Mouse (Mus musculus): ENCODE measurements around the gene Gtf2h2. TPM values are rescaled to one million over a fixed set of nuclear protein-coding genes. Genes with fewer than 3 reads are reported as not detected.
A peak's percentile ranks its signal among the peaks of the same experiment; 100 is the strongest.
"Not testable (repeated sequence)": the region's sequence is repeated elsewhere in the genome, so short reads cannot be mapped to it uniquely, and the experiment has no call there.

The Gtf2h2 gene
- polyA plus RNA-seq, 1 experiment: 39.2 TPM

GRCm38 (mm10) chr13:100511860-100512364, 19.5 kb upstream of the Gtf2h2 start:
- Histone ChIP-seq H3K4me3 (ENCODE audit: insufficient read depth, low read depth, low read length) (no peak overlapping the region), H3K36me3 (ENCODE audit: control insufficient read depth, insufficient read depth, low read length) (no peaks in the 10 kb centered on the region), H3K27me3 (replicated peaks; ENCODE audit: control insufficient read depth, insufficient read depth, low read length) (no peaks in the 10 kb centered on the region), H3K27ac (ENCODE audit: insufficient read depth, low read depth, low read length) (no peak overlapping the region), H3K4me1 (ENCODE audit: control insufficient read depth, insufficient read depth, low read length) (peaks cover 3% of the 10 kb centered on the region; the same call in 1 of the 2 replicates)
- WGBS: 68% methylated on average over 4 of the region's 4 CpGs
- DNase-seq: no peak
- TF ChIP-seq POLR2A (IDR thresholded peaks at IDR 0.05; ENCODE audit: low read depth, low read length): no peak
- no peak for TF ChIP-seq CTCF (conservative IDR thresholded peaks at IDR 0.05; ENCODE audit: insufficient read depth, insufficient read length, low read depth, low read length)

GRCm38 (mm10) chr13:100511146-100511859, 18.9 kb upstream of the Gtf2h2 start:
- no peak overlapping the region for H3K4me3 ChIP-seq (ENCODE audit: insufficient read depth, low read depth, low read length)
- H3K4me1 ChIP-seq (ENCODE audit: control insufficient read depth, insufficient read depth, low read length): peaks cover 3% of the 10 kb centered on the region; the same call in 1 of the 2 replicates
- no peaks in the 10 kb centered on the region for H3K27me3 ChIP-seq (replicated peaks; ENCODE audit: control insufficient read depth, insufficient read depth, low read length)
- 58% methylated on average over 7 of the region's 7 CpGs for WGBS
- DNase-seq: no peak
- TF ChIP-seq POLR2A (IDR thresholded peaks at IDR 0.05; ENCODE audit: low read depth, low read length) (no peak), CTCF (conservative IDR thresholded peaks at IDR 0.05; ENCODE audit: insufficient read depth, insufficient read length, low read depth, low read length) (no peak)
- H3K27ac ChIP-seq (ENCODE audit: insufficient read depth, low read depth, low read length): no peak overlapping the region; the same call in 1 of the 2 replicates
- H3K36me3 ChIP-seq (ENCODE audit: control insufficient read depth, insufficient read depth, low read length): no peaks in the 10 kb centered on the region

GRCm38 (mm10) chr13:100499625-100500024, 7.2 kb upstream of the Gtf2h2 start:
- not testable (repeated sequence) for H3K36me3 ChIP-seq (ENCODE audit: control insufficient read depth, insufficient read depth, low read length); DNase-seq; H3K27ac ChIP-seq (ENCODE audit: insufficient read depth, low read depth, low read length); H3K4me1 ChIP-seq (ENCODE audit: control insufficient read depth, insufficient read depth, low read length); H3K4me3 ChIP-seq (ENCODE audit: insufficient read depth, low read depth, low read length); H3K27me3 ChIP-seq (replicated peaks; ENCODE audit: control insufficient read depth, insufficient read depth, low read length)

DNA sequence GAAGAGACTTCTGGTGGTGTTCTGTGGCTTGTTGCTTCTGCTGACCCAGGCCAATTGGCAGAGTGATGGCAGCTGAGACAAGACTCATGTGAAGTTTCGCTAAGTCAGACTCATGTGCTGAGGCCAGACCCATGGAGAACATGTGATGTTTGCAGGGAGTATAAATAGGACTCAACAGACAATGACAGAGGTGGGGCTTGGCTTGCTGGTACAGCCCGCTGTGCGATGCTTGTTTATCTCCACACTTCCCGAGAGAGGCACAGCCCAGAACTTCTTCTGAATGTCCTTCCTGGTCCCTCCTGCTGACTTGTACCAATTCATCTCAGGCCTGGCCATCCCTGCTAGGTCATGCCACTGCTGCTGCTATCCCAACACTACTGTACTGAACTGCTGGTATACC, 3.0 kb upstream of the Gtf2h2 start:
- 85% methylated on average over 4 of the region's 4 CpGs for WGBS
- H3K4me3 ChIP-seq (ENCODE audit: insufficient read depth, low read depth, low read length): no peak overlapping the region
- H3K27me3 ChIP-seq (replicated peaks; ENCODE audit: control insufficient read depth, insufficient read depth, low read length): no peaks in the 10 kb centered on the region
- H3K36me3 ChIP-seq (ENCODE audit: control insufficient read depth, insufficient read depth, low read length): no peaks in the 10 kb centered on the region
- no peak for DNase-seq
- no peak overlapping the region for H3K27ac ChIP-seq (ENCODE audit: insufficient read depth, low read depth, low read length)
- peaks cover 2% of the 10 kb centered on the region; the same call in 1 of the 2 replicates for H3K4me1 ChIP-seq (ENCODE audit: control insufficient read depth, insufficient read depth, low read length)
- TF ChIP-seq POLR2A (IDR thresholded peaks at IDR 0.05; ENCODE audit: low read depth, low read length) (no peak), CTCF (conservative IDR thresholded peaks at IDR 0.05; ENCODE audit: insufficient read depth, insufficient read length, low read depth, low read length) (no peak)

GRCm38 (mm10) chr13:100494370-100494769, 2.0 kb upstream of the Gtf2h2 start:
- H3K27me3 ChIP-seq (replicated peaks; ENCODE audit: control insufficient read depth, insufficient read depth, low read length); H3K36me3 ChIP-seq (ENCODE audit: control insufficient read depth, insufficient read depth, low read length); H3K4me3 ChIP-seq (ENCODE audit: insufficient read depth, low read depth, low read length); DNase-seq; H3K4me1 ChIP-seq (ENCODE audit: control insufficient read depth, insufficient read depth, low read length); H3K27ac ChIP-seq (ENCODE audit: insufficient read depth, low read depth, low read length): not testable (repeated sequence)
- TF ChIP-seq CTCF (conservative IDR thresholded peaks at IDR 0.05; ENCODE audit: insufficient read depth, insufficient read length, low read depth, low read length): 0 out of 2 replicates have a peak, but pooled peaks have one; percentile 27
- WGBS: 72% methylated on average over 8 of the region's 8 CpGs

DNA sequence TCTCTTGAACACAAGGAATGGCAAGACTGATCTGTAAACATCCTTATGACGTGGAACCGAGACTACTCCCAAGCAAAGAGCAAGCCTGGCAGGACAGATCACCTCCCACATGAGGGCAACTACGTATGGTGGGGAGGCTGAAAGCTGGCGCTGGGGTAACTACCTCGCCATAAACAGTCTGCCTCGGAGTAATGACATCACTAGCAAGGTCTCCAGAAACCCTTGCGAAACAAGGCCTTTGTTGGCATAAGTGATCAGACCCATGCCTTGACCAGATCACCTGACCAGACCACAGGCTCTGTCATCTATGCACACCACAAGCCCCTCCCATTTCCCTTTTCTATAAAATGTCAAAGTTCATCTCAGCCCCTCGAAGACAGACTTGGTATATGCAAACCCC, 934 bp upstream of the Gtf2h2 start:
- 59% methylated on average over 8 of the region's 8 CpGs for WGBS
- H3K4me1 ChIP-seq (ENCODE audit: control insufficient read depth, insufficient read depth, low read length): peaks cover 2% of the 10 kb centered on the region; the same call in 1 of the 2 replicates
- H3K4me3 ChIP-seq (ENCODE audit: insufficient read depth, low read depth, low read length): no peak overlapping the region
- H3K27ac ChIP-seq (ENCODE audit: insufficient read depth, low read depth, low read length): no peak overlapping the region
- no peaks in the 10 kb centered on the region for H3K27me3 ChIP-seq (replicated peaks; ENCODE audit: control insufficient read depth, insufficient read depth, low read length)
- no peaks in the 10 kb centered on the region; the same call in 1 of the 2 replicates for H3K36me3 ChIP-seq (ENCODE audit: control insufficient read depth, insufficient read depth, low read length)
- DNase-seq: no peak
- TF ChIP-seq POLR2A (IDR thresholded peaks at IDR 0.05; ENCODE audit: low read depth, low read length) (no peak), CTCF (conservative IDR thresholded peaks at IDR 0.05; ENCODE audit: insufficient read depth, insufficient read length, low read depth, low read length) (no peak)

- TF ChIP-seq POLR2A (IDR thresholded peaks at IDR 0.05; ENCODE audit: low read depth, low read length) (no peak), CTCF (conservative IDR thresholded peaks at IDR 0.05; ENCODE audit: insufficient read depth, insufficient read length, low read depth, low read length) (no peak)
- Histone ChIP-seq H3K4me1 (ENCODE audit: control insufficient read depth, insufficient read depth, low read length) (peaks cover 2% of the 10 kb centered on the region; the same call in 1 of the 2 replicates), H3K4me3 (ENCODE audit: insufficient read depth, low read depth, low read length) (peak overlapping the region; percentile 99), H3K36me3 (ENCODE audit: control insufficient read depth, insufficient read depth, low read length) (no peaks in the 10 kb centered on the region; the same call in none of the 2 replicates), H3K27ac (ENCODE audit: insufficient read depth, low read depth, low read length) (0 out of 2 replicates have a peak overlapping the region, but pooled peaks have one; percentile 62), H3K27me3 (replicated peaks; ENCODE audit: control insufficient read depth, insufficient read depth, low read length) (no peaks in the 10 kb centered on the region)
- 14% methylated on average over 6 of the region's 6 CpGs for WGBS
- DNase-seq: no peak
Measured at GRCm38 (mm10) chr13:100491623-100492022, 756 bp downstream of the Gtf2h2 start.

All from kidney, adult 2 months (tissue).